10 mouse cellular contexts compared by ENCODE assay signal in genomic region chr17:9845451-9846075, GRCm38 (mm10).
DNase-seq lines count a peak whose midpoint lies in the region; ATAC-seq and TF ChIP-seq lines count a peak whose summit lies in the region.
"Had no signal": no experiment of that assay in that cellular context is flagged by ENCODE, and none has a peak within 500 bp of the region (broad histone marks: within the 10 kb centered on the region; RNA-seq: fewer than 3 reads in every experiment).

No protein-coding gene starts in this region.

- 67% methylated on average over 4 of the region's 4 CpGs for WGBS in liver, postnatal 0 days (ENCODE audit: insufficient replicate concordance)
- WGBS in liver, embryonic 12.5 days (ENCODE audit: insufficient replicate concordance): 57% methylated on average over 4 of the region's 4 CpGs
- WGBS in forebrain, embryonic 10.5 days: 88% methylated on average over 4 of the region's 4 CpGs
- WGBS in forebrain, embryonic 16.5 days: 61% methylated on average over 4 of the region's 4 CpGs

- no peaks in the 10 kb centered on the region for H3K27me3 ChIP-seq in liver, postnatal 0 days (ENCODE audit: insufficient read depth, low read length)
- H3K27me3 ChIP-seq in liver, embryonic 12.5 days (replicated peaks): no peaks in the 10 kb centered on the region
- no peaks in the 10 kb centered on the region for H3K27me3 ChIP-seq in forebrain, embryonic 10.5 days (ENCODE audit: poor library complexity, severe bottlenecking)
- no peaks in the 10 kb centered on the region for H3K27me3 ChIP-seq in forebrain, embryonic 16.5 days (replicated peaks; ENCODE audit: control insufficient read depth, insufficient read depth, low read length)
- H3K27me3 ChIP-seq: CH12.LX had no signal

- DNase-seq in gastrocnemius, postnatal 25 days: peak; percentile 19
- no peak for DNase-seq in gastrocnemius, postnatal 14 days
- no peak for DNase-seq in liver, postnatal 0 days
- peak; percentile 14 for DNase-seq in cerebellum, adult 9-11 months
- peak; percentile 17 for DNase-seq in lung, postnatal 36 days
- DNase-seq in forebrain, embryonic 10.5 days (ENCODE audit: extremely low spot score, low spot score): no peak

- ATAC-seq in liver, postnatal 0 days: no peak
- ATAC-seq in liver, embryonic 12.5 days: no peak
- no peak for ATAC-seq in forebrain, embryonic 16.5 days
- ATAC-seq: forebrain, embryonic 14.5 days had no signal

- intact Hi-C loops in gastrocnemius, postnatal 14 days (cut with DNase I; ENCODE audit: low total_unique reads): no loop called here

- no peaks in the 10 kb centered on the region for H3K36me3 ChIP-seq in liver, postnatal 0 days (replicated peaks; ENCODE audit: insufficient read depth, low read length)
- H3K36me3 ChIP-seq in liver, embryonic 12.5 days: no peaks in the 10 kb centered on the region
- no peaks in the 10 kb centered on the region for H3K36me3 ChIP-seq in forebrain, embryonic 10.5 days (replicated peaks)
- no peaks in the 10 kb centered on the region for H3K36me3 ChIP-seq in forebrain, embryonic 16.5 days (ENCODE audit: control insufficient read depth, insufficient read depth)

- no peak overlapping the region for H3K4me2 ChIP-seq in liver, postnatal 0 days (ENCODE audit: low read depth, low read length)
- H3K4me2 ChIP-seq in liver, embryonic 12.5 days: no peak overlapping the region
- H3K4me2 ChIP-seq in forebrain, embryonic 16.5 days (ENCODE audit: low read length): no peak overlapping the region

- peak; percentile 17; the same call in 1 of the 2 replicates for TF ChIP-seq CTCF in liver, postnatal 0 days (IDR thresholded peaks at IDR 0.05; ENCODE audit: low read depth)

- H3K4me1 ChIP-seq in liver, postnatal 0 days (ENCODE audit: insufficient read depth): no peaks in the 10 kb centered on the region
- H3K4me1 ChIP-seq in liver, embryonic 12.5 days: no peaks in the 10 kb centered on the region
- peaks cover 7% of the 10 kb centered on the region; the same call in 1 of the 2 replicates for H3K4me1 ChIP-seq in forebrain, embryonic 10.5 days
- H3K4me1 ChIP-seq in forebrain, embryonic 16.5 days (replicated peaks; ENCODE audit: control insufficient read depth, insufficient read depth, low read length): 0 out of 2 replicates have a peak, but pooled peaks cover 4% of the 10 kb centered on the region

- no peak overlapping the region for H3K9ac ChIP-seq in liver, postnatal 0 days (replicated peaks)
- no peak overlapping the region for H3K9ac ChIP-seq in liver, embryonic 12.5 days
- H3K9ac ChIP-seq in forebrain, embryonic 16.5 days (replicated peaks; ENCODE audit: low read depth, low read length): no peak overlapping the region

- no peak overlapping the region for H3K27ac ChIP-seq in liver, postnatal 0 days (ENCODE audit: low read depth)
- H3K27ac ChIP-seq in liver, embryonic 12.5 days: no peak overlapping the region
- no peak overlapping the region for H3K27ac ChIP-seq in forebrain, embryonic 10.5 days
- no peak overlapping the region for H3K27ac ChIP-seq in forebrain, embryonic 16.5 days (ENCODE audit: low read length)

- no peak for TF ChIP-seq EP300 in liver, postnatal 0 days (IDR thresholded peaks at IDR 0.05; ENCODE audit: low read depth)

- H3K4me3 ChIP-seq in liver, postnatal 0 days (ENCODE audit: low read depth, low read length): no peak overlapping the region
- no peak overlapping the region for H3K4me3 ChIP-seq in liver, embryonic 12.5 days
- no peak overlapping the region for H3K4me3 ChIP-seq in forebrain, embryonic 10.5 days
- no peak overlapping the region for H3K4me3 ChIP-seq in forebrain, embryonic 16.5 days (replicated peaks; ENCODE audit: low read length)

- no peaks in the 10 kb centered on the region for H3K9me3 ChIP-seq in liver, postnatal 0 days (ENCODE audit: low read length)
- no peaks in the 10 kb centered on the region for H3K9me3 ChIP-seq in liver, embryonic 12.5 days (replicated peaks)
- peaks cover 5% of the 10 kb centered on the region; the same call in 1 of the 2 replicates for H3K9me3 ChIP-seq in forebrain, embryonic 10.5 days
- H3K9me3 ChIP-seq in forebrain, embryonic 16.5 days (ENCODE audit: control insufficient read depth, low read length): no peaks in the 10 kb centered on the region; the same call in 1 of the 2 replicates

Comparison
In these comparisons a context has a peak if more than half of its experiments do, and no peak if none do; other contexts are left out.
1. DNase-seq: peak in gastrocnemius, postnatal 25 days (single experiment), cerebellum, adult 9-11 months (single experiment) and lung, postnatal 36 days (single experiment); none in gastrocnemius, postnatal 14 days (single experiment), liver, postnatal 0 days (single experiment) and forebrain, embryonic 10.5 days (single experiment).